Mouse (Mus musculus): ENCODE measurements around the gene Pdia6. TPM values are rescaled to one million over a fixed set of nuclear protein-coding genes. Genes with fewer than 3 reads are reported as not detected.

The Pdia6 gene
- 649 and 673 TPM in 2 replicates for polyA plus RNA-seq (2015; fragmentation: Nextera tagmentation; extraction: Ambion mirVana)

- H3K4me2 ChIP-seq, result peak within 1 kb of the TSS; percentile 62
- H3K9ac ChIP-seq, result peak within 1 kb of the TSS; percentile 96
- H3K4me3 ChIP-seq (replicated peaks), result peak within 1 kb of the TSS; percentile 98
- under 1% methylated on average over 48 of the region's 48 CpGs for WGBS
- ATAC-seq (ENCODE audit: insufficient read depth, low FRiP score, low read depth), result peak; percentile 100
- H3K27ac ChIP-seq, result peak within 1 kb of the TSS; percentile 76
- no peaks in the 10 kb centered on the region for H3K9me3 ChIP-seq
- peaks cover 15% of the 10 kb centered on the region; the same call in 1 of the 2 replicates for H3K4me1 ChIP-seq
- H3K36me3 ChIP-seq, result peaks cover 10% of the 10 kb centered on the region; the same call in 1 of the 2 replicates
- no peaks in the 10 kb centered on the region for H3K27me3 ChIP-seq (replicated peaks)
Measured at GRCm38 (mm10) chr12:17265971-17266672, at the start of gene Pdia6. Gene Pdia6, plus strand, starts transcription at chr12:17266545.

- no peak overlapping the region for H3K9ac ChIP-seq
- H3K4me1 ChIP-seq, result no peaks in the 10 kb centered on the region
- H3K9me3 ChIP-seq, result no peaks in the 10 kb centered on the region
- no peak overlapping the region for H3K4me2 ChIP-seq
- no peak for ATAC-seq (ENCODE audit: insufficient read depth, low FRiP score, low read depth)
- no peaks in the 10 kb centered on the region for H3K36me3 ChIP-seq
- WGBS, result 67% methylated on average over 8 of the region's 8 CpGs
- H3K4me3 ChIP-seq (replicated peaks), result no peak overlapping the region
- H3K27me3 ChIP-seq (replicated peaks), result no peaks in the 10 kb centered on the region
- no peak overlapping the region for H3K27ac ChIP-seq
Measured at GRCm38 (mm10) chr12:17218390-17218789, 48.0 kb upstream of the Pdia6 start.

GRCm38 (mm10) chr12:17219107-17219506 is 47.2 kb upstream of the Pdia6 start:
- Histone ChIP-seq H3K27ac (no peak overlapping the region), H3K9me3 (no peaks in the 10 kb centered on the region), H3K4me2 (no peak overlapping the region), H3K27me3 (replicated peaks) (no peaks in the 10 kb centered on the region), H3K36me3 (no peaks in the 10 kb centered on the region), H3K9ac (no peak overlapping the region), H3K4me1 (no peaks in the 10 kb centered on the region), H3K4me3 (replicated peaks) (no peak overlapping the region)
- no peak for ATAC-seq (ENCODE audit: insufficient read depth, low FRiP score, low read depth)
- 64% methylated on average over 4 of the region's 4 CpGs for WGBS

- no peak for ATAC-seq (ENCODE audit: insufficient read depth, low FRiP score, low read depth)
Measured at GRCm38 (mm10) chr12:17220631-17221030, 45.7 kb upstream of the Pdia6 start.

GRCm38 (mm10) chr12:17221891-17222428 is 44.4 kb upstream of the Pdia6 start:
- no peaks in the 10 kb centered on the region for H3K4me1 ChIP-seq
- no peak for ATAC-seq (ENCODE audit: insufficient read depth, low FRiP score, low read depth)

More at GRCm38 (mm10) chr12:17220631-17221030, 45.7 kb upstream of the Pdia6 start:
- Histone ChIP-seq H3K4me1 (no peaks in the 10 kb centered on the region), H3K9ac (no peak overlapping the region), H3K36me3 (no peaks in the 10 kb centered on the region), H3K4me3 (replicated peaks) (no peak overlapping the region), H3K4me2 (no peak overlapping the region), H3K27ac (no peak overlapping the region), H3K27me3 (replicated peaks) (no peaks in the 10 kb centered on the region), H3K9me3 (no peaks in the 10 kb centered on the region)
- 62% methylated on average over 5 of the region's 5 CpGs for WGBS

GRCm38 (mm10) chr12:17223050-17223449 is 43.3 kb upstream of the Pdia6 start:
- Histone ChIP-seq H3K9me3 (no peaks in the 10 kb centered on the region), H3K27ac (no peak overlapping the region), H3K36me3 (no peaks in the 10 kb centered on the region), H3K27me3 (replicated peaks) (no peaks in the 10 kb centered on the region), H3K4me2 (no peak overlapping the region), H3K9ac (no peak overlapping the region), H3K4me3 (replicated peaks) (no peak overlapping the region), H3K4me1 (no peaks in the 10 kb centered on the region)
- WGBS, result 69% methylated on average over 3 of the region's 3 CpGs
- no peak for ATAC-seq (ENCODE audit: insufficient read depth, low FRiP score, low read depth)

More at GRCm38 (mm10) chr12:17221891-17222428, 44.4 kb upstream of the Pdia6 start:
- no peaks in the 10 kb centered on the region for H3K36me3 ChIP-seq
- no peak overlapping the region for H3K9ac ChIP-seq
- no peaks in the 10 kb centered on the region for H3K9me3 ChIP-seq
- no peaks in the 10 kb centered on the region for H3K27me3 ChIP-seq (replicated peaks)
- no peak overlapping the region for H3K4me2 ChIP-seq
- 38% methylated on average over 5 of the region's 5 CpGs for WGBS
- no peak overlapping the region for H3K27ac ChIP-seq
- H3K4me3 ChIP-seq (replicated peaks), result no peak overlapping the region

- Histone ChIP-seq H3K9me3 (no peaks in the 10 kb centered on the region), H3K27ac (no peak overlapping the region), H3K4me3 (replicated peaks) (no peak overlapping the region), H3K4me2 (no peak overlapping the region), H3K9ac (no peak overlapping the region), H3K27me3 (replicated peaks) (no peaks in the 10 kb centered on the region), H3K4me1 (no peaks in the 10 kb centered on the region), H3K36me3 (no peaks in the 10 kb centered on the region)
- ATAC-seq (ENCODE audit: insufficient read depth, low FRiP score, low read depth), result no peak
- 77% methylated on average over 5 of the region's 5 CpGs for WGBS
Measured at GRCm38 (mm10) chr12:17225012-17225411, 41.3 kb upstream of the Pdia6 start.

- H3K9ac ChIP-seq, result no peak overlapping the region
- no peaks in the 10 kb centered on the region for H3K4me1 ChIP-seq
- 82% methylated on average over 4 of the region's 4 CpGs for WGBS
- H3K4me3 ChIP-seq (replicated peaks), result no peak overlapping the region
- no peak overlapping the region for H3K27ac ChIP-seq
- no peaks in the 10 kb centered on the region for H3K9me3 ChIP-seq
- H3K27me3 ChIP-seq (replicated peaks), result no peaks in the 10 kb centered on the region
- H3K36me3 ChIP-seq, result no peaks in the 10 kb centered on the region
- ATAC-seq (ENCODE audit: insufficient read depth, low FRiP score, low read depth), result no peak
- H3K4me2 ChIP-seq, result no peak overlapping the region
Measured at GRCm38 (mm10) chr12:17227903-17228302, 38.4 kb upstream of the Pdia6 start.

GRCm38 (mm10) chr12:17230581-17230980 is 35.8 kb upstream of the Pdia6 start:
- no peak overlapping the region for H3K27ac ChIP-seq
- no peak overlapping the region for H3K9ac ChIP-seq
- no peaks in the 10 kb centered on the region for H3K4me1 ChIP-seq
- no peaks in the 10 kb centered on the region for H3K9me3 ChIP-seq
- no peaks in the 10 kb centered on the region for H3K27me3 ChIP-seq (replicated peaks)
- no peak overlapping the region for H3K4me2 ChIP-seq
- 73% methylated on average over 5 of the region's 5 CpGs for WGBS
- H3K4me3 ChIP-seq (replicated peaks), result no peak overlapping the region
- H3K36me3 ChIP-seq, result no peaks in the 10 kb centered on the region
- ATAC-seq (ENCODE audit: insufficient read depth, low FRiP score, low read depth), result no peak

- Histone ChIP-seq H3K4me2 (no peak overlapping the region), H3K4me3 (replicated peaks) (no peak overlapping the region), H3K27ac (no peak overlapping the region), H3K9me3 (no peaks in the 10 kb centered on the region), H3K9ac (no peak overlapping the region), H3K4me1 (no peaks in the 10 kb centered on the region), H3K27me3 (replicated peaks) (no peaks in the 10 kb centered on the region), H3K36me3 (no peaks in the 10 kb centered on the region)
- WGBS, result 89% methylated on average over 14 of the region's 14 CpGs
- no peak for ATAC-seq (ENCODE audit: insufficient read depth, low FRiP score, low read depth)
Measured at GRCm38 (mm10) chr12:17231513-17231912, 34.8 kb upstream of the Pdia6 start.

- Histone ChIP-seq H3K9ac (no peak overlapping the region), H3K27ac (no peak overlapping the region), H3K4me1 (no peaks in the 10 kb centered on the region), H3K27me3 (replicated peaks) (no peaks in the 10 kb centered on the region), H3K9me3 (no peaks in the 10 kb centered on the region), H3K4me3 (replicated peaks) (no peak overlapping the region), H3K36me3 (no peaks in the 10 kb centered on the region), H3K4me2 (no peak overlapping the region)
- WGBS, result 44% methylated on average over 11 of the region's 11 CpGs
- ATAC-seq (ENCODE audit: insufficient read depth, low FRiP score, low read depth), result no peak
Measured at GRCm38 (mm10) chr12:17235535-17236313, 30.6 kb upstream of the Pdia6 start.
